7 mouse cellular contexts compared by ENCODE assay signal in genomic region chr12:3868676-3869458, GRCm38 (mm10).
DNase-seq lines count a peak whose midpoint lies in the region; ATAC-seq and TF ChIP-seq lines count a peak whose summit lies in the region.

No protein-coding gene starts in this region.

- H3K9me3 ChIP-seq in midbrain, postnatal 0 days (ENCODE audit: low read length): no peaks in the 10 kb centered on the region
- H3K9me3 ChIP-seq in midbrain, embryonic 13.5 days: no peaks in the 10 kb centered on the region
- H3K9me3 ChIP-seq in hindbrain, embryonic 14.5 days (ENCODE audit: control insufficient read depth, low read length): no peaks in the 10 kb centered on the region

- no peak overlapping the region for H3K4me3 ChIP-seq in midbrain, postnatal 0 days (ENCODE audit: low read depth, low read length)
- H3K4me3 ChIP-seq in midbrain, embryonic 13.5 days (replicated peaks): no peak overlapping the region
- no peak overlapping the region for H3K4me3 ChIP-seq in cerebellum, adult 2 months (replicated peaks; ENCODE audit: insufficient read depth, low read depth, low read length)
- H3K4me3 ChIP-seq in hindbrain, embryonic 14.5 days (replicated peaks; ENCODE audit: low read length): no peak overlapping the region

- TF ChIP-seq POLR2A in cerebellum, adult 2 months (IDR thresholded peaks at IDR 0.05; ENCODE audit: borderline replicate concordance, insufficient read depth, low read length): no peak

- peaks cover 51% of the 10 kb centered on the region for H3K36me3 ChIP-seq in midbrain, postnatal 0 days (ENCODE audit: insufficient read depth, low read length)
- peaks cover 44% of the 10 kb centered on the region for H3K36me3 ChIP-seq in midbrain, embryonic 13.5 days
- H3K36me3 ChIP-seq in hindbrain, embryonic 14.5 days (replicated peaks; ENCODE audit: control insufficient read depth, insufficient read depth): peaks cover 40% of the 10 kb centered on the region

- 86% methylated on average over 7 of the region's 7 CpGs for WGBS in midbrain, postnatal 0 days
- 88% methylated on average over 7 of the region's 7 CpGs for WGBS in midbrain, embryonic 13.5 days
- WGBS in cerebellum, adult 2 months: 30% methylated on average over 7 of the region's 7 CpGs
- WGBS in hindbrain, embryonic 14.5 days: 77% methylated on average over 7 of the region's 7 CpGs

- TF ChIP-seq CTCF in midbrain, postnatal 0 days (IDR thresholded peaks at IDR 0.05): no peak
- TF ChIP-seq CTCF in cerebellum, adult 2 months (IDR thresholded peaks at IDR 0.05; ENCODE audit: borderline replicate concordance, insufficient read depth, low read depth, low read length): no peak

- H3K27me3 ChIP-seq in midbrain, postnatal 0 days (ENCODE audit: insufficient read depth, low read length): no peaks in the 10 kb centered on the region
- H3K27me3 ChIP-seq in midbrain, embryonic 13.5 days: peaks cover 2% of the 10 kb centered on the region; the same call in 1 of the 2 replicates
- no peaks in the 10 kb centered on the region for H3K27me3 ChIP-seq in cerebellum, adult 2 months (ENCODE audit: control insufficient read depth, insufficient read depth, low read length)
- H3K27me3 ChIP-seq in hindbrain, embryonic 14.5 days (ENCODE audit: control insufficient read depth, insufficient read depth, low read length): no peaks in the 10 kb centered on the region

- no peak overlapping the region for H3K4me2 ChIP-seq in midbrain, postnatal 0 days (ENCODE audit: low read depth, low read length, poor library complexity, severe bottlenecking)
- no peak overlapping the region for H3K4me2 ChIP-seq in midbrain, embryonic 13.5 days (replicated peaks)
- H3K4me2 ChIP-seq in hindbrain, embryonic 14.5 days (replicated peaks): no peak overlapping the region

- DNase-seq in midbrain, postnatal 0 days (ENCODE audit: low spot score): peak; percentile 43
- DNase-seq in cerebellum, adult 2 months: peak; percentile 82 to 84
- peak; percentile 80 to 86 for DNase-seq in kidney, postnatal 36 days
- DNase-seq in hindbrain, embryonic 14.5 days (ENCODE audit: low spot score): no peak
- no peak for DNase-seq in urinary bladder, adult 18-20 months (ENCODE audit: low spot score in 2 of 2)

- H3K4me1 ChIP-seq in midbrain, postnatal 0 days (ENCODE audit: insufficient read depth, low read length): 0 out of 2 replicates have a peak, but pooled peaks cover 4% of the 10 kb centered on the region
- H3K4me1 ChIP-seq in midbrain, embryonic 13.5 days (replicated peaks): peaks cover 13% of the 10 kb centered on the region
- H3K4me1 ChIP-seq in cerebellum, adult 2 months (ENCODE audit: control insufficient read depth, insufficient read depth, low read length): peaks cover 53% of the 10 kb centered on the region
- peaks cover 12% of the 10 kb centered on the region for H3K4me1 ChIP-seq in hindbrain, embryonic 14.5 days (replicated peaks; ENCODE audit: control insufficient read depth, insufficient read depth, low read length)

- H3K9ac ChIP-seq in midbrain, postnatal 0 days (replicated peaks; ENCODE audit: low read length, poor library complexity, severe bottlenecking): no peak overlapping the region
- H3K9ac ChIP-seq in midbrain, embryonic 13.5 days (replicated peaks): no peak overlapping the region
- H3K9ac ChIP-seq in hindbrain, embryonic 14.5 days: no peak overlapping the region

- H3K27ac ChIP-seq in midbrain, postnatal 0 days (ENCODE audit: low read depth, low read length): no peak overlapping the region; the same call in 1 of the 2 replicates
- H3K27ac ChIP-seq in midbrain, embryonic 13.5 days: no peak overlapping the region
- peak overlapping the region; percentile 2 for H3K27ac ChIP-seq in cerebellum, adult 2 months (ENCODE audit: insufficient read depth, low read length)
- H3K27ac ChIP-seq in hindbrain, embryonic 14.5 days: no peak overlapping the region

- ATAC-seq in midbrain, postnatal 0 days (ENCODE audit: low FRiP score): no peak
- ATAC-seq in midbrain, embryonic 13.5 days: no peak
- ATAC-seq in granulocyte monocyte progenitor cell, adult 5-6 weeks (replicated peaks; ENCODE audit: poor library complexity, severe bottlenecking): peak; percentile 35
- no peak for ATAC-seq in hindbrain, embryonic 14.5 days (ENCODE audit: low FRiP score)

Comparison
In these comparisons a context has a peak if more than half of its experiments do, and no peak if none do; other contexts are left out.
1. DNase-seq: peak in midbrain, postnatal 0 days (single experiment), cerebellum, adult 2 months (2 of 2) and kidney, postnatal 36 days (2 of 2); none in hindbrain, embryonic 14.5 days (single experiment) and urinary bladder, adult 18-20 months (0 of 2).